Mouse (Mus musculus) retina, embryonic 14.5 days (tissue): ENCODE data around the gene Ces1h.
"Not testable (repeated sequence)": the region's sequence is repeated elsewhere in the genome, so short reads cannot be mapped to it uniquely, and the experiment has no call there.

ENCODE experiments used
- DNase-seq: peaks from one replicate; pipeline ENCODE4 v3.0.0-alpha.2; 2015; ENCODE audit warnings: low spot score

Ces1h gene

DNA sequence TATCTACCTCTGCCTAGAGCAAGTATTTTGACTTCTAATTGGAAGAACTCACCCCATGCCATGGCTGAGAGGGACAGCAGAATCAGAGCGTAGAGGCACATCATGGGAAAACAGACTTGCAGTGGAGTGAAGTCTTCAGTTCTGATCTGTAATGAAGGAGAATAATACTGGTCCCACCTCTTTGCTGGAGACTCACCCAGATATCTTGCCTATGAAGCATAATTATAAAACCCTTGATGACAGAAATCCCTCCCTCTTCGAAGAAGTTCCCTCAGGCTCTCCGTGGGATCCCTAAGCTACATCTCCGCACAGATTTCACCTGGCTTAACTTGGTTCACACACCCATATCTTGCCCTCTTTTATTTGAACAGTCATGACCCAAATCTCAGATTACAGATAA lies at the start of gene Ces1h:
Gene Ces1h, minus strand, starts transcription at position 101 of the 400 bp plus-strand sequence.
- DNase-seq, result no peak

DNA sequence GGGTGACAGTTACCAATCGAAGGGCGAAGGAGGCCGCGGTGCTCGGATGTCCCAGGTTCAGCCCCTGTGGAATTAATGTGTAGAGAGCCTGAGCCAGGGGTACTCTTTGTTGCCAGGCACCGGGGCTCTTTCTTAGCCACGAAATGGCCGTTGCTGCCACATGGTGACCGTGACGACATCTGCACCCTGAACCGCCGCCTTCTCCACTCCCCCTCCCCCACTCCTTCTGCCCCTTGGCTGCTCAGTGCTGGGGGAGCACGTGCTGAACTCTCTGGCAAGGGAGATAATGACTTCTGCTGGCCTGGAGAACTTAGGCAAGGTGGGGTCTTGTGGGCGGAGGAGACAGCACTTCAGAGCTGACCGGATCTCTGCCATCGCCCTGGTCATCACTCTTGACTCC lies 47.7 kb upstream of the Ces1h start:
- DNase-seq, result no peak

DNA sequence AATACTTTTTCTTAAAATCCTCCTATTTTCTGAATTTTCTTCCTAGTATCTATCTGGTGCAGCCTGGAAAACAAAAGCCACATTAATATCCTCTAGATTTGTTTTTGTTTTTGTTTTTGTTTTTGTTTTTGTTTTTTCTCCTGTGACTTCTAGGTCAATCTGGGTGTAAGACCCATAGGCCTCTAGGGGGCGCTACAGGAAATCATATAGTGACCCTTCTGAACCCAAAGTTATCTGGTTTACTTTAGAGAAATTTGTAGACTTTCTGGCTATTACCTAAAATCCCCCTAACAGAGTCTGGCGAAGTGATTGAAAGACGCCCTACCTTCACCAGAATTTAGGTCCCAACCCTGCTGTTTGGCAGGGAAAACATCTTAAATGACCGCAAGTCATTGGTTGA lies 35.9 kb upstream of the Ces1h start:
- no peak for DNase-seq

DNA sequence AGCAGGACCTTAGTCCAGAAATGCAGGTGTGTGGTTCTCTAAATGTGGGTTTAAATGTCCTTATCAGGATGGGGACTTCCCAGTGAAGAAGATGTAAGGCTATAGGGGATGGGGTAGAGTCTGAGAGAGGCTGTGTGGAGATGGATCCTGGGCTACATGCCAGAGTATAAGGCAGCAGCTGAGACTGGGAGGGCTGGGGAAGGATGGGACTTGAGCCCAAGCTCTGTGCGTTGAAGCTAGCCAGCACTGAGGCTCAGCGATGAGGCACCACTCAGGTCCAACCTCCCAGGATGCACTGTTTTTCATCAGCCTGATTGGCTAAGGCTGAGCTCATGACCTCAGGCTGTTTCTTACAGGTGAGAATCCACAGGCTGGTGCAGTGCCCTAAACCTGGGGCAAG lies 29.3 kb upstream of the Ces1h start:
- DNase-seq, result no peak

DNA sequence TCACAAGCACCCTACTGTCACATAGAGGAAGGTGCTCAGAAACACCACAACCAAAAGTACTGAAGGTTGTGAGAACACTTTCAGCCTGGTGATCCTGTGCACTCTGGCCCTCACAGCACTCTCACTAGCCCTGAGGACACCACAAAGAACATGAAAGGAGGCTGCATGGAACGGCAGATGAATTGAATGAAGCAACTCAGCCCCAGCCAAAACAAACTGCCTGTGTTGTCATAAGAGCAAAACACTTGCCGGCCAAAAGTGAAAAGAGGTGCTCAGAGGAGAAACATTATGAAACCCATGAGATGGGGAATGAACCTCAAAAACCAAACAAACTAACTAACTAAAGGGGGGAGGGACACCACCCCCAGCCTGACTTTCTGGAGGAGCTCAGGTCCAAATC lies 20.2 kb upstream of the Ces1h start:
- no peak for DNase-seq

DNA sequence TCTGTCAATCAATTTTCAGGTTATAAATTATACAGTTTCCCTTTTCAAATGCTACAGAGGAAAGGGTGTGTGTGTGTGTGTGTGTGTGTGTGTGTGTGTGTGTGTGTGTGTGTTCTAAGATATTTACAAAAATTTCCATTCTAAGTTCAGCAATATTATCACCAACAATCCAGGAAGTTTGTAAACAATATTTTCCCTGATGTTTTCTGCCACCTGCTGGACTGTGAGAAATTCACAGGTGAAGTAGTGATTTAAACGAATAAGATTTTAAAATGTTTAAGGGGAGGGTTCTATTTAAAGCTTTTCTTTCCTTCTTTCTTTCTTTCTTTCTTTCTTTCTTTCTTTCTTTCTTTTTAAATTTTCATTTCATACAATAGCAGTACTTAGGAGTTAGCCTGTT lies 18.5 kb upstream of the Ces1h start:
- DNase-seq, result peak; percentile 12

DNA sequence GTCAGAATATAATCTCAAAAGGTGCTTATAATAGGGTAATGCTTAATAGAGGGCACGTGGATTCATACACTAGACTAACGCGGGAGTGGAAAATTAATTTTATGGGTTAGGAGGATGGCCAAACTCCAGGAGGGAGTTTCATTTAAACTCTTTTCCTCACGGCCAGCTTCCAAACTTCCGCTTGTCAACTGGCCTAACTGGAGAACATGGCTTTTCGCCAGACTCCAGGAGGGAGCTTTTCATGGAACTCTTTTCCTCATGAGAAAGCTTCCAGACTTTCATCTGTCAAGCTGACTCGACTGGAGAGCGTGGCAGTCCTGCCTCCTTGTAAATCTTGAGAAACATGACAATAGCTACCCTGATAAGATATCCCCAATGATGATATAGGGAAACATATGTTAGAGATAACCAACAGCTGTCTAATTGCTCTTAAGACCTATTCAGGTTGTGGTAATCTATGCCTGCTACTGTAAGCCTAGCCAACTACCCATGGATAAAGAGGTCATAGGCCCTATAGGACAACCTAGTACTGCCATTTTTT lies 14.6 kb upstream of the Ces1h start:
- not testable (repeated sequence) for DNase-seq

DNA sequence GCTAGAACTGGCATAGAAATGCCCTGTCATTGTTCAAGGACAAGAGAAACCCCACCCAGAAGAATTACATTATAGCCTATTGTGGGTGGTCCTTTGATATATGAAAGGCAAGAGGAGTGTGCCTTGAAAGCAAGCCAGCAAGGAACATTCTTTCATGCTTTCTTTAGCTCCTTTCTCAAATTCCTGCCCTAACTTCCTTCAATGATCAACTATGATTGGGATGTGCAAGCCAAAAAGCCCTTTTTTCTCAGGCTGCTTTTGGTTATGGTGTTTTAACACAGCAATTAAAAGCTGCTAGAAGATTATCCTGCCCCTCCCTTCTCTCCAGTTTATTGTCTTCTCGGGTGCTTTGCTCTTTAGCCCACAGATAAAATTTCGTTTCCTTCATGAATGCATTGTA lies 10.0 kb downstream of the Ces1h start:
- no peak for DNase-seq

DNA sequence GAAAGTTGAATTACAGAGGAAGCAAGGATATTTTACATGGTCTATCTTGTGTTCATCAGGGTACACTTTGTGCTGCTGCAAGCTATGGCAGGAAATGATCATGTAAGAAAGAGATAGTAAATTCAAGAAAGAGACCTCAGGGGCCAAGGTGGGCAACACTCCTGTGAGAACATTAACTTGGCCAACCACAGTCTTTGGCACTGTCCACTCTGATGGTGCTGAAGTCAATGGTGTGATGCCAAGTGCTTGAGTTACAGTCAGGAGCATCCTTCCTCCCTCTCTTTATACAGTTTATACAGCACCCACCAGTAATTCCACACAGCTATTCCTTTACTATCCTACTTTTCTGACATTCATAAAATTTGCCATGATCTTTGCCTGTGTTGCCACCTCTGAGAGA lies 19.4 kb downstream of the Ces1h start:
- DNase-seq, result no peak

DNA sequence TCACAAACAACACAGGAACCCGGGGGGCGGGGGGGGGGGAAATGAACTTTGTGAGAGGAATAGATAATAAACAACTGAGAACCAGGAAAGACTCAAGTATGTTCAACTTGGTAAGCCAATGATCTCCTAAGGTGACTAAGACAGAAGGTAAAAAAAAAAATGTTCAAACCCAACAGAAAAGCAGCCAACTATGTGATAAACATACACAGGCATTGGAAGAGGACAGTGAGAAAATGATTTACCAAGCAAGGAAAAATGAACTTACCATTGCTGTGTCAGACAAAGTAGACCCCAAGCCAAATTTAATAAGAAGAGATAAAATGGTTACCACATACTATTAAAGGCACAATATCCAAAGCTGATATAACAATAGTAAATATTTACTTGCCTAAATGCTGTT lies 40.0 kb downstream of the Ces1h start:
- DNase-seq, result no peak

DNA sequence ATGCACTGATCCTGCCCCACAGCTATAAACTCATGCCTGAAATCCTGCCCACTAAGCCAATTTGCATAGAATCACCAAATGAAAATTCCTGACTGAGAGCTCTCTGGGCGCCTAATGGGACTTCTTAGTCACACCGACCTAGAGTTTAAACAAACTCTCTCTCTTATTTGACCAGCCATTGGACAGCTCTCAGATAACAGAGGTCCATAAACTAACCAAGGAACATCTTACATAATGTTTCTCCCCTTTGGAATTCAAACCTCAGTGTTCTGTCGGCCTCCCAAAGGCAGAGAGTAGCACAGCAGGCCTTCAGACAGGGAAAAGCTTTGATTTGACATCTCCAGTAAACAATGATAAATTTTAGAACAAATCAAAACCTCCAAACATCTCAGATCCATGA lies 42.3 kb downstream of the Ces1h start, which contains the start of gene Ces1g:
Gene Ces1g, minus strand, starts transcription at position 102 of the 400 bp plus-strand sequence.
- DNase-seq, result no peak

DNA sequence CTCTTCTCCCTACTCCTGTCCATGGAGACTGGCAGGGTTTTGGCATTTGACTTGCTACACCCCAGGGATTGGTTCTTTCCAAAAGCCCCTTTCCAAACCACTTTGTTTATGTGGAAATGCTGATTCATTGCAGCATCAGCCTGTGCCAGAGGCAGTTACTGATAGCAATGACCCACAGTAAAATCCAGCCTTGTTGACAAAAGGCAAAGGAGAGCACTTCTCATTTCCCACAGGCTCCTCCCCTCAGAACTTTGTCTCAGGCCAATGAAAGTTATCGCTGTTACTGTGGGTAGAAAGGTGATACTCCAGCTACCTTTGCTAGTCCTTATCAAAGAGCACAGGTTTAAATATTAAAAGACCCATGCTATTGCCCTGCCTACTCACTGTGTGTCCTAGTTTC lies 46.8 kb downstream of the Ces1h start:
- DNase-seq, result no peak

DNA sequence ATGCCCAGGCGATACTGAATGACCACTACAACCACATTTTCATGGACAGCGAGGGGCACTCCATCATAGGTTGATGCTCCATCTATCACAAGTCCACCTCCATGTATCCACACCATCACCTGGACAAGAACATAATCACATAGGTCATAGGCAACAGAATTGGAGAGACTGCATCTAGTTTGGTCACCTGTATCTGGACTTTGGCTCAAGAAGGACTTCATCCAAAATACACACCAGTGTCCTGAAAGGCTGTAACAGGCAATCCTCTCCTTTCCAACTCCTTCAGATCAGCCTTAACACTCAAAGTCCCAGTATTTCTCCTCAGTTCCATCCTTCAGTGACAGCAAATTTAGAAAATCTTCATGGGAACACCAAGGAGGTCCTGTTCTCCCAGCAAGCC lies 48.4 kb downstream of the Ces1h start:
- no peak for DNase-seq

DNA sequence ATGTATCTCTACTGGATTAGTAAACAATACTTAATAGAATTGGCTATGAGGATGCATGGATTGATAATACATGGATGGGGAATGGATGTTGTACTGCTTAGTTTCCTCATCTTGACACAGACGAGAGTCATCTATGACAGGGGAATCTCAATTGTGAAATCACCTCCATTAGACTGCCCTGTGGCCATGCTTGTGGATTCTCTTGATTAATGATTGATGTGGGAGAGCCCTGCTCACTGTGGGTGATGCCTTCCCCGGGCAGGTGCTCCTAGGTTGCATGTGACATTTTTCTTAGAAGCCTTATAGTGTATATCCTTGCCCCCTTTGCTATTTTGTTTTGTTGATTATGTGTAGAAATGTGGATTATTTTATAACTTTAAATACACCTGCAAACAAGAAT lies 54.4 kb downstream of the Ces1h start:
- DNase-seq, result no peak

DNA sequence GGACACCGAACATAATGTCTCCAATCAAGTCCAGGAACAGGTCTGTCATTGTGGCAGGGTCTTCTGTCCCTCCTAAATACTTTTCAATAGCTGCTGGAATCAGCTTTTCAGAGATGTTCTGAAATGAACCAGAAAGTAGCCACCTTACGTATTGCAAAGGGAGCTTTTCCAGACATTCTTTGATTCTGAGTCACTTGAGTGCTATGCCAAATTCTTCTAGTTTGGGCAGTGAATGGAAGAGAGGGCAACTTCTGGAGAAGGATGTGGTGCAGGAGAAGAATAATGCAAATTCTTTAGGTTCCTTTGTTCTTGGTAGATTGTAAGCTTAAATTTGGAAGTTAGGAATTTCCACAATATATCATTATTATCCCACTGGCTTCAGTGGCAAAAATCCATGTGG lies 62.5 kb downstream of the Ces1h start:
- DNase-seq, result no peak

DNA sequence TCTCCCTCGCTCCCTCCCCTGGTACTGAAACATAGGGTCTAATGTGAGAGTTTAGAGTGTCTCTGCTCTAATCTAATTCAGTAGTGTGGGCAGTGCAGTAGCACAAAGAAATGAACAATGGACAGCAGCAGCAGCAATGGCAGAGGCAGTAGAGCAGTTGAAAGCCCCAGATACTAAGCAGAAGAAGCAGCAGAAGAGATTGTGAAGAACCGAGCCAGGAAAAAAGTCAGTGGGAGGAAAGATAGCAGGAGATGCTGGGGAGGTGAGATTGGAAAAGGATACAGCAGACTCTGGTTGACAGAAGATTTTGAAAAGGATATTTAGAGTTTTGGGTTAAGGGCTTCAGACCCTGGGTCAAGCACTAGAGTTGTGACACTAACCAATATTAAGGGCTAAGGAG lies 64.0 kb downstream of the Ces1h start:
- DNase-seq, result no peak
